Comparison of ENCODE assay signal across 32 mouse cellular contexts in genomic region chrX:93863393-93863792, GRCm38 (mm10). TPM values are rescaled to one million over a fixed set of nuclear protein-coding genes. Genes with fewer than 3 reads are reported as not detected.
A peak's percentile ranks its signal among the peaks of the same experiment; 100 is the strongest.
DNase-seq lines count a peak whose midpoint lies in the region; ATAC-seq and TF ChIP-seq lines count a peak whose summit lies in the region.
"Had no signal": no experiment of that assay in that cellular context is flagged by ENCODE, and none has a peak within 500 bp of the region (broad histone marks: within the 10 kb centered on the region; RNA-seq: fewer than 3 reads in every experiment).

No protein-coding gene starts in this region.

- H3K27ac ChIP-seq in liver, adult 2 months (replicated peaks; ENCODE audit: insufficient read depth, low read depth, low read length), result no peak overlapping the region
- H3K27ac ChIP-seq in forebrain, postnatal 0 days (ENCODE audit: low read depth, low read length), result no peak overlapping the region
- H3K27ac ChIP-seq: embryonic facial prominence, embryonic 12.5 days; gastrocnemius, adult 2 months; heart, embryonic 13.5 days; hindbrain, embryonic 12.5 days; hindbrain, postnatal 0 days; intestine, embryonic 15.5 days; kidney, postnatal 0 days; limb, embryonic 10.5 days; limb, embryonic 15.5 days; liver, embryonic 15.5 days; lung, embryonic 15.5 days; midbrain, embryonic 13.5 days had no signal

- peak; percentile 5 for DNase-seq in liver, adult 2 months (ENCODE audit: extremely low read depth, low read depth, low spot score)
- DNase-seq in liver (no peak), G1E (ENCODE audit: low spot score) (peak; percentile 6)
- no peak for DNase-seq in forebrain, postnatal 0 days
- no peak for DNase-seq in right cerebral cortex, postnatal 10 days (ENCODE audit: low spot score in 2 of 2)
- no peak for DNase-seq in heart, postnatal 36 days
- DNase-seq: adrenal gland, adult 2 months; cerebellum, adult 8-10 months; cerebellum, postnatal 36 days; embryo, embryonic 11 days; gastrocnemius, adult 2 months; heart, postnatal 10 days; kidney, adult 2 months; kidney, postnatal 4 days; layer of hippocampus, postnatal 36 days; right cerebral cortex, postnatal 14 days; thymus, postnatal 25 days had no signal

- H3K9me3 ChIP-seq in G1E (replicated peaks), result no peaks in the 10 kb centered on the region
- H3K9me3 ChIP-seq in forebrain, postnatal 0 days (ENCODE audit: low read length), result no peaks in the 10 kb centered on the region
- H3K9me3 ChIP-seq: embryonic facial prominence, embryonic 12.5 days; heart, embryonic 13.5 days; hindbrain, embryonic 12.5 days; intestine, embryonic 15.5 days; limb, embryonic 10.5 days; limb, embryonic 15.5 days; liver, embryonic 15.5 days; lung, embryonic 15.5 days; midbrain, embryonic 13.5 days had no signal

- no peaks in the 10 kb centered on the region for H3K27me3 ChIP-seq in liver, adult 2 months (ENCODE audit: control insufficient read depth, insufficient read depth, low read length)
- no peaks in the 10 kb centered on the region for H3K27me3 ChIP-seq in G1E (ENCODE audit: insufficient read depth, low read length)
- H3K27me3 ChIP-seq in forebrain, postnatal 0 days (ENCODE audit: insufficient read depth, low read length), result no peaks in the 10 kb centered on the region
- H3K27me3 ChIP-seq: hindbrain, embryonic 12.5 days; intestine, embryonic 15.5 days; liver, embryonic 15.5 days; midbrain, embryonic 13.5 days had no signal

- TF ChIP-seq POLR2A in liver, adult 2 months (IDR thresholded peaks at IDR 0.05; ENCODE audit: extremely low read depth, insufficient read depth, low read length), result no peak

- no peak overlapping the region for H3K4me2 ChIP-seq in forebrain, postnatal 0 days (ENCODE audit: low read depth)
- H3K4me2 ChIP-seq: embryonic facial prominence, embryonic 12.5 days; heart, embryonic 13.5 days; hindbrain, embryonic 12.5 days; intestine, embryonic 15.5 days; limb, embryonic 15.5 days; liver, embryonic 15.5 days; lung, embryonic 15.5 days; midbrain, embryonic 13.5 days had no signal

- peak; percentile 57 for ATAC-seq in G1E (ENCODE audit: extremely low read depth, insufficient number of reproducible peaks, low FRiP score, poor library complexity, severe bottlenecking)
- peak; percentile 81 for ATAC-seq in granulocyte monocyte progenitor cell, adult 5-6 weeks (replicated peaks; ENCODE audit: poor library complexity, severe bottlenecking)
- ATAC-seq in monocyte, adult 5-6 weeks (replicated peaks; ENCODE audit: insufficient number of reproducible peaks, low FRiP score, low TSS enrichment, poor library complexity, severe bottlenecking), result peak; percentile 61
- ATAC-seq in forebrain, postnatal 0 days, result no peak
- ATAC-seq: activated CD4-positive, CD25-positive, alpha-beta regulatory T cell, adult 4 months; forebrain, embryonic 14.5 days; hindbrain, postnatal 0 days; midbrain, embryonic 13.5 days had no signal

- no peak overlapping the region for H3K9ac ChIP-seq in liver, adult 2 months (ENCODE audit: low read depth, low read length)
- no peak overlapping the region for H3K9ac ChIP-seq in forebrain, postnatal 0 days
- H3K9ac ChIP-seq: embryonic facial prominence, embryonic 12.5 days; heart, embryonic 13.5 days; hindbrain, embryonic 12.5 days; intestine, embryonic 15.5 days; limb, embryonic 15.5 days; liver, embryonic 15.5 days; lung, embryonic 15.5 days; midbrain, embryonic 13.5 days had no signal

- WGBS in liver, adult 2 months, result 42% methylated on average over 2 of the region's 2 CpGs
- WGBS in forebrain, postnatal 0 days, result 36% methylated on average over 2 of the region's 2 CpGs

- intact Hi-C loops in heart, postnatal 36 days (cut with DNase I), result no loop called here

- H3K36me3 ChIP-seq in liver, adult 2 months (ENCODE audit: control insufficient read depth, insufficient read depth, low read length), result no peaks in the 10 kb centered on the region
- no peaks in the 10 kb centered on the region for H3K36me3 ChIP-seq in G1E (replicated peaks)
- no peaks in the 10 kb centered on the region for H3K36me3 ChIP-seq in forebrain, postnatal 0 days (ENCODE audit: insufficient read depth)
- H3K36me3 ChIP-seq: embryonic facial prominence, embryonic 12.5 days; heart, embryonic 13.5 days; hindbrain, embryonic 12.5 days; intestine, embryonic 15.5 days; limb, embryonic 10.5 days; limb, embryonic 15.5 days; liver, embryonic 15.5 days; lung, embryonic 15.5 days; midbrain, embryonic 13.5 days had no signal

- no peak overlapping the region for H3K4me3 ChIP-seq in liver, adult 2 months (ENCODE audit: insufficient read depth, low read depth, low read length)
- no peak overlapping the region; the same call in 1 of the 2 replicates for H3K4me3 ChIP-seq in G1E (ENCODE audit: low read depth, low read length)
- no peak overlapping the region for H3K4me3 ChIP-seq in forebrain, postnatal 0 days (ENCODE audit: low read depth, low read length)
- H3K4me3 ChIP-seq: embryonic facial prominence, embryonic 12.5 days; gastrocnemius, adult 2 months; heart, embryonic 13.5 days; hindbrain, embryonic 12.5 days; intestine, embryonic 15.5 days; limb, embryonic 10.5 days; limb, embryonic 15.5 days; liver, embryonic 15.5 days; lung, embryonic 15.5 days; midbrain, embryonic 13.5 days had no signal

- no peaks in the 10 kb centered on the region for H3K79me2 ChIP-seq in liver, adult 2 months (ENCODE audit: control insufficient read depth, insufficient read depth, low read length)

- H3K4me1 ChIP-seq in liver, adult 2 months (ENCODE audit: control insufficient read depth, insufficient read depth, low read length), result no peaks in the 10 kb centered on the region
- H3K4me1 ChIP-seq in G1E (ENCODE audit: insufficient read depth, low read depth, low read length), result peaks cover 12% of the 10 kb centered on the region
- H3K4me1 ChIP-seq in forebrain, postnatal 0 days (ENCODE audit: insufficient read depth), result no peaks in the 10 kb centered on the region
- H3K4me1 ChIP-seq: embryonic facial prominence, embryonic 12.5 days; hindbrain, embryonic 12.5 days; intestine, embryonic 15.5 days; limb, embryonic 10.5 days; limb, embryonic 15.5 days; liver, embryonic 15.5 days; lung, embryonic 15.5 days; midbrain, embryonic 13.5 days had no signal

- no peak for TF ChIP-seq CTCF in liver, adult 2 months (IDR thresholded peaks at IDR 0.05; ENCODE audit: low read depth, low read length)
- TF ChIP-seq CTCF in G1E (IDR thresholded peaks at IDR 0.05; ENCODE audit: low read depth, low read length), result no peak
- TF ChIP-seq CTCF in forebrain, postnatal 0 days (IDR thresholded peaks at IDR 0.05; ENCODE audit: low read depth), result no peak

RNA-seq across cellular contexts. Expression of gene Pdk3, which starts 31.4 kb away (rescaled TPM):
- total RNA-seq in liver, adult 2 months (2014; rRNA removed), result 0.55 and 0.67 TPM in 2 replicates
- 0.26 and 0.31 TPM in 2 replicates for polyA plus RNA-seq in liver, adult 2 months (2012; rRNA removed)
- total RNA-seq in G1E (2014; fragmentation: Nextera tagmentation) (106 and 137 TPM in 2 replicates), G1E (2017) (89.6 and 90.0 TPM in 2 replicates)
- 22.8 and 24.3 TPM in 2 replicates for polyA plus RNA-seq in G1E (2012)
- 42.8 and 59.4 TPM in 2 replicates for total RNA-seq in granulocyte monocyte progenitor cell, adult 5-6 weeks (2014; fragmentation: Nextera tagmentation)
- 49.8 and 55.5 TPM in 2 replicates for total RNA-seq in granulocyte monocyte progenitor cell, adult 5-6 weeks (2017)
- 21.0 to 28.3 TPM (median 22.1 TPM) in 3 replicates for total RNA-seq in monocyte, adult 5-6 weeks (2017)
- 25.3 and 28.4 TPM in 2 replicates for total RNA-seq in forebrain, postnatal 0 days (2014; rRNA removed)
- polyA plus RNA-seq in forebrain, postnatal 0 days (2015; fragmentation: Nextera tagmentation; extraction: Ambion mirVana), result 20.7 and 25.2 TPM in 2 replicates
- total RNA-seq in heart, postnatal 36 days (2021), result 1 to 10 TPM; 3.0 to 3.2 TPM

Comparison
In these comparisons a context has a peak if more than half of its experiments do, and no peak if none do; other contexts are left out.
1. DNase-seq: peak in liver, adult 2 months (single experiment) and G1E (single experiment); none in liver (single experiment), forebrain, postnatal 0 days (single experiment), right cerebral cortex, postnatal 10 days (0 of 2) and heart, postnatal 36 days (0 of 2).